Mouse (Mus musculus) G1E (cell line): ENCODE results near the gene Gm20441. TPM values are rescaled to one million over a fixed set of nuclear protein-coding genes. Genes with fewer than 3 reads are reported as not detected.

Experiments
- ATAC-seq: 2 replicates; pipeline ENCODE4 v1.8.0; 2016; ENCODE audit warnings: mild to moderate bottlenecking; ENCODE audit not compliant: insufficient number of reproducible peaks, poor library complexity, low FRiP score, severe bottlenecking; ENCODE audit errors: extremely low read depth
- DNase-seq: peaks from one replicate; pipeline ENCODE4 v3.0.0; 2012; ENCODE audit warnings: low spot score
- H3K27me3 ChIP-seq: 2 replicates; pipeline ENCODE4 v1.6.1; 2012; ENCODE audit warnings: mild to moderate bottlenecking, low read length, inconsistent platforms; ENCODE audit not compliant: insufficient read depth
- H3K36me3 ChIP-seq: replicated peaks from 2 replicates; pipeline ENCODE3; 2012; ENCODE audit warnings: mild to moderate bottlenecking, inconsistent platforms
- H3K4me1 ChIP-seq: 2 replicates; pipeline ENCODE4 v1.6.1; 2012; ENCODE audit warnings: low read depth, low read length, inconsistent platforms, mixed read lengths; ENCODE audit not compliant: insufficient read depth
- H3K4me3 ChIP-seq: 2 replicates; pipeline ENCODE4 v1.5.1; 2012; ENCODE audit warnings: low read depth, mild to moderate bottlenecking, inconsistent platforms, low read length, moderate library complexity, mixed read lengths
- H3K9me3 ChIP-seq: replicated peaks from 2 replicates; pipeline ENCODE4 v1.6.1; 2012; ENCODE audit warnings: inconsistent platforms
- CTCF ChIP-seq: IDR thresholded peaks from 2 replicates; pipeline ENCODE4 v1.5.1; 2012; ENCODE audit warnings: low read depth, low read length, inconsistent platforms, mixed read lengths
- GATA1 ChIP-seq: IDR thresholded peaks from 2 replicates; pipeline ENCODE4 v1.6.1; 2012; ENCODE audit warnings: borderline replicate concordance, low read length, inconsistent platforms, mixed read lengths
- GATA2 ChIP-seq: IDR thresholded peaks from 2 replicates; pipeline ENCODE4 v1.6.1; 2012; ENCODE audit warnings: low read depth, low read length, inconsistent platforms, borderline replicate concordance
- POLR2AphosphoS5 ChIP-seq: IDR thresholded peaks from 2 replicates; pipeline ENCODE4 v1.6.1; 2012; ENCODE audit warnings: low read depth, low read length, inconsistent platforms; ENCODE audit not compliant: insufficient replicate concordance
- TAL1 ChIP-seq: conservative IDR thresholded peaks from 2 replicates; pipeline ENCODE4 v1.6.1; 2012; ENCODE audit warnings: low read depth, low read length, inconsistent platforms, mixed read lengths
- polyA plus RNA-seq: library from polyadenylated mRNA; stranded (reverse); fragments of >175 nt; gene quantifications from 2 replicates; pipeline ENCODE4 v1.2.3, GENCODE M21; 2012
- total RNA-seq, 2 experiments: library from RNA; stranded (forward) in 1 of 2; stranded (reverse) in 1 of 2; fragments of 200-1000 nt in 1 of 2; fragments of >200 nt in 1 of 2; fragmentation: Nextera tagmentation in 1 of 2; gene quantifications; 2 replicates each; pipeline ENCODE4 v1.2.3; 2014 to 2017

The Gm20441 gene
- total and polyA plus RNA-seq, 3 experiments, result not detected

DNA sequence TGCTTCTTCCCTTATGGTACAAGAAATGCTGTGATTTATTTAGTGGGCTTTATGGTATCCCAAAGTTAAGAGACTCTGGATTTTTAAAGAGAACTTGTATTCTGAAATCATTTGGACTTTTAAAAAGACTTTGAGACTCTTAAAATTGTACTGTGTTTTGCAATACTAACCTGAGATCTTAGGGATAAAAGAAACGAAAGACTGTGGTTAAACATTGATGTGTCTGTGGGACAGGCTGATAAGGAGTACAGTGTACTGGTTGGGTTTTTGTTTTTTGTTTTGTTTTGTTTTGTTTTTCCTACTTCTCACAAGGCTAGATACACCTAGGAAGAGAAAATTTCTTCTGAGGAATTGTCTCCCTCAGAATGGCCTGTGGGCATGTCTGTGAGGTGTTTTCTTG, 4.7 kb upstream of the Gm20441 start:
- no peaks in the 10 kb centered on the region for H3K36me3 ChIP-seq
- H3K4me3 ChIP-seq, result no peak overlapping the region
- TF ChIP-seq CTCF, result no peak
- TF ChIP-seq GATA1, result no peak
- no peak for TF ChIP-seq TAL1
- no peak for TF ChIP-seq GATA2
- no peak for TF ChIP-seq POLR2AphosphoS5
- peaks cover 5% of the 10 kb centered on the region for H3K4me1 ChIP-seq
- peaks cover 42% of the 10 kb centered on the region for H3K27me3 ChIP-seq
- DNase-seq, result no peak
- no peaks in the 10 kb centered on the region for H3K9me3 ChIP-seq
- ATAC-seq, result no peak

DNA sequence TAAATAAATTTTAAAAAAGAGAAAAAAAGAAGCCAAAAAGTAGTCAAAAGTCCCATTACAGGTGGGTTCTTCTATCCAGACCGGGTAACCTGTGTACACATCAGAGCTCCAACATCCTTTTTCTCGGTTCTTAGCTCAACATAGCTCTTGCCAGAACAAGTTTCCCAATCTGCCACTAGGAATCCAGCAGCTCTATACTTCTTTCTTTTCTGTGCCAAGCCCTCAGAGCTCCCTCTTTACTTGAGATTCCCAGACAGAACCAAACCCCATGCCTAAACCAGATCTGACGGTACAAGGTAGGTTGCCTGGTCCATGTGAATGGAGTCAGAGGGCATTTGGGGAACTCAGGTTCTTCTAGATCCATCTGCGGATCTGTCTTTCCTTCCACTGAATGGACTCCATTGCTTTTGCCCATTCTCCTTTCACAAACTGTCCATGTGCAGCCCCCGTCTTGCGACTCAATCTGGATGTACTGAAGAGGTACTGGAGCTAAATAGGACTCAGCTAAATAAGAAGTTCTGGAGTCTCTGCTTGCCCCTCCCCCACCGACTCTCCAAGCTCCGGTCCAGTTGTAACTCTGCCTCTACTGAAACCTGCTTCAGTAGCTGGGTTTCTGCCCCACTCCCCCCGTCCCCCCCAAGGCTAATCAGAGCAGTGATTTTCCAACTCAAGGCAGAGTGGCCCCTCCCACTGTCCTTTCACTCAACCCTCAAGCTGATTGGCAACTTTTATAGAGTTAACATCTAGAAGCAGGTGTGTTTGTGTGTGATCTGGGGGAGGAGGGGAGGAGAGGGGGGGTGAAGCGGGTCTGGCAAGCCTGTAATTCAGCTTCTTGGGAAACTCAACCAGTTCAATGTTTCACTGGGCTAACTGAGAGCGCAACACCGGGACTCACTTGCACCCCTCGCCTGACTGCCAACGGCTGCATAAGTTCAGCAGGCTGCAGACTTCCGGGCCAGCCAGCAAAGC, 1.3 kb downstream of the Gm20441 start:
- no peak overlapping the region for H3K4me3 ChIP-seq
- H3K27me3 ChIP-seq, result peaks cover 67% of the 10 kb centered on the region
- no peaks in the 10 kb centered on the region for H3K36me3 ChIP-seq
- no peak for DNase-seq
- ATAC-seq, result no peak
- peaks cover 10% of the 10 kb centered on the region for H3K4me1 ChIP-seq
- TF ChIP-seq GATA2 (no peak), TAL1 (no peak), POLR2AphosphoS5 (no peak)
- no peaks in the 10 kb centered on the region for H3K9me3 ChIP-seq

DNA sequence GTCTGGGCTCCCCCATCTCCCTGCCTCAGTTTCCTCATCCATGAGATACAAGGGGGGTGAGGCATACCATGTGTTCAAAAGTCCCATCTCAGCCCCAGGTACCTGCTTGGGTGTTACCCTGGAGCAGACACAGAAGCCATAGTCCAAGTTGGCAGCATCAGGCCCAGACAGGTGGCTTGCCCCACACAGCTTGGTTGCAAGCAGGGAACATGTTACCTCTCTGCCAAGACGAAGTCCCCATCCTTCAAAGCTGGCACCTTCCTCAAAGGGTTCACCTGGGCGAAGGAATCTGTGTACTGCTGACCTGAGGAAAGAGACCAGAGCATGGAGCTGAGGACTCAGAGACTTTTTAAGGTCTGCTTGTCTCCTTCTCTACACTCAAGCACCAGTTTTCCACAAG, 2.9 kb downstream of the Gm20441 start:
- H3K9me3 ChIP-seq, result no peaks in the 10 kb centered on the region
- H3K4me1 ChIP-seq, result peaks cover 21% of the 10 kb centered on the region
- TF ChIP-seq POLR2AphosphoS5 (no peak), GATA2 (no peak), CTCF (no peak), GATA1 (no peak), TAL1 (no peak)
- H3K36me3 ChIP-seq, result no peaks in the 10 kb centered on the region
- peaks cover 53% of the 10 kb centered on the region for H3K27me3 ChIP-seq
- ATAC-seq, result no peak
- no peak for DNase-seq
- no peak overlapping the region for H3K4me3 ChIP-seq

DNA sequence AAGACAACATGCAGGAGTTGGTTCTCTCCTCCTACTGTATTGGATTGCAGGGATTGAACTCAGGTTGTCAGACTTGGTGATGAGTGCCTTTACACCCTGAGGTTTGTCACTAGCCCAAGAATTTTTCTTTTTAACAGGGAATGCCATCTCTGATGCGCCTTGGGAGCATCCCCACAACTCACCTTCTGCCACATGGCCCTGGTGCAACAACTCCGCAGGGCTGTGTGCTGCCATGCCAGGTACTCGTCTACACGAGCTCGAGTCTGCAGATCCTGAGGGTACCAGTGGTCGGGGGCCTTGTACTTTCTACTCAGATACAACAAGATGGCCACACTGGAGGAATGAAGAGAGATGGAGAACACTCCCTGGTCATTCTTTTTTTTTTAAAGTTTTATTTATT, 4.2 kb downstream of the Gm20441 start:
- DNase-seq, result no peak
- Histone ChIP-seq H3K27me3 (peaks cover 43% of the 10 kb centered on the region), H3K4me1 (peaks cover 34% of the 10 kb centered on the region), H3K4me3 (no peak overlapping the region), H3K9me3 (no peaks in the 10 kb centered on the region), H3K36me3 (peaks cover 3% of the 10 kb centered on the region)
- TF ChIP-seq POLR2AphosphoS5, result no peak
- no peak for TF ChIP-seq TAL1
- no peak for TF ChIP-seq GATA2
- no peak for TF ChIP-seq GATA1
- TF ChIP-seq CTCF, result no peak
- ATAC-seq, result no peak

DNA sequence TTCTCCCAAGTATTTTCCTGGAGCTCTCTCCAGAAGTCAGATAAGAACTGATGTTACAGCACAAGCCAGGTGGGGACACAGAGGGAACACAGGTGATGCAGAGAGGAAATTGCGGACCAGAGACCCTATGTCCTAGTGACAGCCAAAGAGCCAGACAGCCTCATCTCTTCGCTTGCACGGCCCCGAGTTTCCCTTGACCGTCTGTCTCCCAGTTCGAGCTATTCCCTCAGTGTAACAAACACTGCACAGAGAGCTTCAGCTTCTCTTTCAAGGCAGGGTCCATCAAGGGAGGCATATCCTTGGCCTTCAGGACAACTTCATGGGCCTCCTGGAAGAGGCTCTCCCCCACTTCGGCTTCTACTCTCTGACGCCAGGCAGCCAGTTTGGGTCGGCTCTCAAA, 6.2 kb downstream of the Gm20441 start:
- H3K4me3 ChIP-seq, result no peak overlapping the region
- no peak for DNase-seq
- TF ChIP-seq TAL1, result no peak
- TF ChIP-seq CTCF, result no peak
- TF ChIP-seq GATA2, result no peak
- no peak for TF ChIP-seq GATA1
- TF ChIP-seq POLR2AphosphoS5, result no peak
- peaks cover 18% of the 10 kb centered on the region for H3K36me3 ChIP-seq
- peaks cover 26% of the 10 kb centered on the region for H3K4me1 ChIP-seq
- H3K27me3 ChIP-seq, result peaks cover 28% of the 10 kb centered on the region
- H3K9me3 ChIP-seq, result no peaks in the 10 kb centered on the region
- ATAC-seq, result no peak

DNA sequence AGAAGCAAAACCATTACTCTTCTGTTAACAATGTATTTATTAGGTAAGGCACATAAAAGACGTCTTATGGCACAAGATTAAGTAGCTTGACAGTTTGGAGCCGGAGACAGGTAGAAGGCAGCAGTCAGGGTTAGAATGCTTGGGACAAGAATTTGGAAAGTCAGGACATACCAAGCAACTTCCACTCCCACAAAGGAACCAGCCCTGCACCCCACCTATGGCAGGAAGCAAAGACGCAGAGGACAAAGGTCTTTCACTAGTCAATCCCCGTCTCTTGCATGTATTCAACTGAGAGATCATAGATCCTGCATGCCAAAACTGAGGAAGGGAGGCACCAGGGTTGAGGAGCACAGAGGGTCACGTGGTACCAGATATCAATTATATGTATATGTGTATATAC, 6.7 kb downstream of the Gm20441 start:
- Histone ChIP-seq H3K4me3 (no peak overlapping the region), H3K36me3 (peaks cover 18% of the 10 kb centered on the region), H3K4me1 (peaks cover 26% of the 10 kb centered on the region), H3K27me3 (peaks cover 23% of the 10 kb centered on the region), H3K9me3 (no peaks in the 10 kb centered on the region)
- TF ChIP-seq POLR2AphosphoS5, result no peak
- no peak for TF ChIP-seq CTCF
- TF ChIP-seq GATA2, result no peak
- TF ChIP-seq GATA1, result no peak
- TF ChIP-seq TAL1, result no peak
- ATAC-seq (no peak), DNase-seq (no peak)
